Mouse (Mus musculus): ENCODE results near the gene Dscam.
A peak's percentile ranks its signal among the peaks of the same experiment; 100 is the strongest.

Gene Dscam

GRCm38 (mm10) chr16:97103046-97103445 is 67.5 kb downstream of the Dscam start:
- no peak for DNase-seq

GRCm38 (mm10) chr16:97100091-97100490 is 70.5 kb downstream of the Dscam start:
- DNase-seq, result no peak

GRCm38 (mm10) chr16:97098508-97098907 is 72.0 kb downstream of the Dscam start:
- DNase-seq, result no peak

- peak; percentile 73 for DNase-seq
Observed at GRCm38 (mm10) chr16:97096709-97097108, 73.8 kb downstream of the Dscam start.

- peak; percentile 77 for DNase-seq
Observed at GRCm38 (mm10) chr16:97095496-97095895, 75.1 kb downstream of the Dscam start.

GRCm38 (mm10) chr16:97089339-97089738 is 81.2 kb downstream of the Dscam start:
- peak; percentile 43 for DNase-seq

GRCm38 (mm10) chr16:97083694-97084093 is 86.9 kb downstream of the Dscam start:
- peak; percentile 25 for DNase-seq

- DNase-seq, result peak; percentile 40
Observed at GRCm38 (mm10) chr16:97075920-97076572, 94.5 kb downstream of the Dscam start.

- peak; percentile 28 for DNase-seq
Observed at GRCm38 (mm10) chr16:97075137-97075902, 95.2 kb downstream of the Dscam start.

GRCm38 (mm10) chr16:97073847-97074246 is 96.7 kb downstream of the Dscam start:
- DNase-seq, result no peak

GRCm38 (mm10) chr16:97072624-97073023 is 97.9 kb downstream of the Dscam start:
- DNase-seq, result no peak

GRCm38 (mm10) chr16:97066856-97067255 is 103.7 kb downstream of the Dscam start:
- peak; percentile 97 for DNase-seq

GRCm38 (mm10) chr16:97062207-97062606 is 108.3 kb downstream of the Dscam start:
- peak; percentile 28 for DNase-seq

GRCm38 (mm10) chr16:97061390-97061789 is 109.2 kb downstream of the Dscam start:
- no peak for DNase-seq

GRCm38 (mm10) chr16:97060736-97061135 is 109.8 kb downstream of the Dscam start:
- no peak for DNase-seq

GRCm38 (mm10) chr16:97060276-97060675 is 110.3 kb downstream of the Dscam start:
- DNase-seq, result peak; percentile 11

GRCm38 (mm10) chr16:97035271-97035670 is 135.3 kb downstream of the Dscam start:
- DNase-seq, result peak; percentile 42

- DNase-seq, result peak; percentile 65
Observed at GRCm38 (mm10) chr16:97033540-97034058, 137.0 kb downstream of the Dscam start.

- peak; percentile 81 for DNase-seq
Observed at GRCm38 (mm10) chr16:97027701-97028100, 142.9 kb downstream of the Dscam start.

- peak; percentile 53 for DNase-seq
Observed at GRCm38 (mm10) chr16:97026803-97027202, 143.7 kb downstream of the Dscam start.

- DNase-seq, result peak; percentile 22
Observed at GRCm38 (mm10) chr16:97024406-97024805, 146.1 kb downstream of the Dscam start.

GRCm38 (mm10) chr16:97021496-97021895 is 149.1 kb downstream of the Dscam start:
- peak; percentile 30 for DNase-seq

- no peak for DNase-seq
Observed at GRCm38 (mm10) chr16:97018304-97018703, 152.2 kb downstream of the Dscam start.

- DNase-seq, result no peak
Observed at GRCm38 (mm10) chr16:97017171-97017738, 153.3 kb downstream of the Dscam start.

All from heart, adult 11 months (tissue).